Mouse (Mus musculus): ENCODE results near the gene Hydin. TPM values are rescaled to one million over a fixed set of nuclear protein-coding genes. Genes with fewer than 3 reads are reported as not detected.

The Hydin gene
- polyA plus RNA-seq, 1 experiment from 2014 or later, result 0.29 TPM

DNA sequence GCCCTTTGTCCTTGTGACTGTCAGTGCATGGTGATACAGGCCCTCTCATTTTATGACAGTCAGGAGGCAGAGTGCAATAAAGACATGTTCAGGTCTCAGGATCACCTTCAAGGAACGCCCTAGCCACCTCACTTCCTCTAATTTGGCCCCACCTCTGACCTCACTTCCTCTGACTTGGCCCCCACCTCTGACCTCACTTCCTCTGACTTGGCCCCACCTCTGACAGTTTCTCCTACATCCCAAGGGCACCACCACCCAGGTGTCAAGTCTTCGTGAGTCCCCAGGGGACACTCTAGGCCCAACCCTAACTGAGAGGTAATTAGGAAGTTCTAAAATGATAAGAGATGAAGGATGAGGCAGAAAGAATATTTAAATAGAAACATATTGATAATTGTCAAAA is 177.5 kb downstream of the Hydin start:
- Histone ChIP-seq H3K4me2 (no peak overlapping the region), H3K9ac (no peak overlapping the region), H3K9me3 (replicated peaks) (no peaks in the 10 kb centered on the region), H3K27me3 (replicated peaks) (no peaks in the 10 kb centered on the region), H3K4me1 (replicated peaks) (no peaks in the 10 kb centered on the region), H3K27ac (ENCODE audit: poor library complexity, severe bottlenecking) (no peak overlapping the region), H3K4me3 (no peak overlapping the region), H3K36me3 (no peaks in the 10 kb centered on the region)
- no peak for ATAC-seq (ENCODE audit: insufficient number of reproducible peaks, low FRiP score)
- 85% methylated on average over 2 of the region's 2 CpGs for WGBS

DNA sequence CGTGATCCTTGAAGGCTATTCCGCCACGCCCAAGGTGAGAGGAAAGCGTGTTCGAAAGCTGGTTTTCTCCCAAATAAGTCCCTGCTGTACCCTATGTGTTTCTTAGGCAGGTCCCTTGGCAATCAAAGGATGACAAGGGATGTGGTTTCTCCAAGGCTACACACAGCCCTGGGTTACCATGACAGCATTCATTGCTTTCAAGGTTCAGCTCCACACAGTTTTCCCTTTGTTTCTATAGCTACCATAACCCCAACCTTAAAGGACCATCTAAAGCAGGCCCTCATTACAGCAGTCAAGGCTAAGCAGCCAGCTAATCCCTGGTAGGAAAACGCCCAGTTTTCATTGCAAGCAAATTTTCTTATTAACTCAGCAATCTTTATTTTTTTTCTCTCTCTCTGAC is 183.7 kb downstream of the Hydin start:
- no peaks in the 10 kb centered on the region for H3K36me3 ChIP-seq
- no peak overlapping the region for H3K4me3 ChIP-seq
- WGBS, result 88% methylated on average over 6 of the region's 6 CpGs
- no peak overlapping the region for H3K4me2 ChIP-seq
- H3K27me3 ChIP-seq (replicated peaks), result no peaks in the 10 kb centered on the region
- H3K9me3 ChIP-seq (replicated peaks), result no peaks in the 10 kb centered on the region
- H3K4me1 ChIP-seq (replicated peaks), result no peaks in the 10 kb centered on the region
- no peak for ATAC-seq (ENCODE audit: insufficient number of reproducible peaks, low FRiP score)
- H3K27ac ChIP-seq (ENCODE audit: poor library complexity, severe bottlenecking), result no peak overlapping the region
- no peak overlapping the region for H3K9ac ChIP-seq

DNA sequence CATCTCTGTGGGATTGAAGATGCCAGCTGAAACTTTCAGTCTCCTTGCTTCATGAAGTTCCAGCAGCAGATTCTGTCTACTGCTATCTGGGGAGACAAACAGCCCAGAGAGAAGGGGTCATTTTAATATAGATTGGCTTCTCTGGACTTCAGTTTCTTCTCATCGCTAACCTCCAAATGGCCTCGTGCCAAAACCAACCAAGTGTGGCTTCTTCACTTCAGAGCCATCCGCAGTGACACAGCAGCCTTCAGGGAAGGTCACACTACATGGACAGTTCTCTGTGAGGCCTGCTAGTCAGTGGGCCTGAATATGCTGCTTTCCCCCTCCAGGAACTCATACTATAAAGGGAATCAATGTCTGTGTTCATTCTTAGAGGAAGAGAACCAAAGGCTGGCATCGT is 187.7 kb downstream of the Hydin start:
- no peak overlapping the region for H3K4me2 ChIP-seq
- no peaks in the 10 kb centered on the region for H3K4me1 ChIP-seq (replicated peaks)
- H3K9ac ChIP-seq, result no peak overlapping the region
- WGBS, result 75% methylated on average over 4 of the region's 4 CpGs
- no peak overlapping the region for H3K4me3 ChIP-seq
- H3K9me3 ChIP-seq (replicated peaks), result no peaks in the 10 kb centered on the region
- H3K27me3 ChIP-seq (replicated peaks), result no peaks in the 10 kb centered on the region
- no peak overlapping the region for H3K27ac ChIP-seq (ENCODE audit: poor library complexity, severe bottlenecking)
- H3K36me3 ChIP-seq, result no peaks in the 10 kb centered on the region
- no peak for ATAC-seq (ENCODE audit: insufficient number of reproducible peaks, low FRiP score)

DNA sequence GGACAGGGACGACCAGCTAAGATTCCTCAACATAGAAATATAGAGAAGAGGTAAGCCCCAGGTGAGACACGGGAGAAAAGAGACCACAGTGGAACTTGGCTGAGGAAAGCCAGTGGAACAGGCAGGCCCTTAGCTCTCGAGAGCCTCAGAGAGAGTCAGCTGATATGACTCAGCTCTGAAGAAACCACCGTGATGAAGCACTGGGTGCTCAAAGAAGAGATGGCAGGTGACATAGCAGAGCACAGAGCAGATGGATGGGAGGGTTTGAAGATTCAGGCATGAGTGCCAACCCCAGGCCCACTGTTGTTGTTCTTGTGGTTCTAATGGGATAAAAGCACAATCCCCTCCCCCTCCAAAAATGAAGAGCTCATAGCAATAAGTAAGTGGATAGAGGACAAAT is 190.6 kb downstream of the Hydin start:
- no peaks in the 10 kb centered on the region for H3K27me3 ChIP-seq (replicated peaks)
- H3K36me3 ChIP-seq, result no peaks in the 10 kb centered on the region
- H3K4me3 ChIP-seq, result no peak overlapping the region
- no peak overlapping the region for H3K9ac ChIP-seq
- no peak for ATAC-seq (ENCODE audit: insufficient number of reproducible peaks, low FRiP score)
- H3K4me1 ChIP-seq (replicated peaks), result no peaks in the 10 kb centered on the region
- WGBS, result 63% methylated on average over 4 of the region's 4 CpGs
- H3K27ac ChIP-seq (ENCODE audit: poor library complexity, severe bottlenecking), result no peak overlapping the region
- no peaks in the 10 kb centered on the region for H3K9me3 ChIP-seq (replicated peaks)
- H3K4me2 ChIP-seq, result no peak overlapping the region

DNA sequence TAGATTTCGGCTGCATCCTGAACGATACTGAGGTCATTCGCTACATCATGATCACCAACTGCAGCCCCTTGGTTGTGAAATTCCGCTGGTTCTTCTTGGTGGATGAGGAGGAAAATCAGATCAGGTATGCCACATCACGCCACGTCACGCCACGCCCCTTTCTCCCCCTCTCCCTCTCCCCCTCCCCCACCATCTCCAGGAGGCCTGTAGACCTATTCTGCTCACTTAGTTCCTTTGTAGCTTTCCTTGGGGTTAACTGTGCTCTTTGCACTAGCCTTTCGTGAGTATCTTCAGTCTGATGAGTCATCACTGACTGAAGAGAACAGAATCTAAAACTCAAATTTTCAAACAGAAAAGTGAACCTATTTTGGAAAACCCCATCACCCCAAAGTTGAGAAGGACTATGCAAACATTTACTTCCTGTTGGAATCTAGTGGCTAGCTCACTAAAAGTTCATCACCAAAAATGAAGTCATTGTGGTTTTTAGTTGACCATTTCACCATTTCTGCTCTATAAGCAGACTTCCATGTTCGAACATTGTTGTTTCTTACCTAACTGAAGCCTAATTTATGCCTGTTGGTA is 195.9 kb downstream of the Hydin start:
- H3K4me3 ChIP-seq, result no peak overlapping the region
- H3K4me2 ChIP-seq, result no peak overlapping the region
- H3K4me1 ChIP-seq (replicated peaks), result no peaks in the 10 kb centered on the region
- H3K9me3 ChIP-seq (replicated peaks), result no peaks in the 10 kb centered on the region
- WGBS, result 77% methylated on average over 10 of the region's 10 CpGs
- no peak overlapping the region for H3K27ac ChIP-seq (ENCODE audit: poor library complexity, severe bottlenecking)
- no peaks in the 10 kb centered on the region for H3K36me3 ChIP-seq
- H3K27me3 ChIP-seq (replicated peaks), result no peaks in the 10 kb centered on the region
- H3K9ac ChIP-seq, result no peak overlapping the region
- ATAC-seq (ENCODE audit: insufficient number of reproducible peaks, low FRiP score), result no peak

DNA sequence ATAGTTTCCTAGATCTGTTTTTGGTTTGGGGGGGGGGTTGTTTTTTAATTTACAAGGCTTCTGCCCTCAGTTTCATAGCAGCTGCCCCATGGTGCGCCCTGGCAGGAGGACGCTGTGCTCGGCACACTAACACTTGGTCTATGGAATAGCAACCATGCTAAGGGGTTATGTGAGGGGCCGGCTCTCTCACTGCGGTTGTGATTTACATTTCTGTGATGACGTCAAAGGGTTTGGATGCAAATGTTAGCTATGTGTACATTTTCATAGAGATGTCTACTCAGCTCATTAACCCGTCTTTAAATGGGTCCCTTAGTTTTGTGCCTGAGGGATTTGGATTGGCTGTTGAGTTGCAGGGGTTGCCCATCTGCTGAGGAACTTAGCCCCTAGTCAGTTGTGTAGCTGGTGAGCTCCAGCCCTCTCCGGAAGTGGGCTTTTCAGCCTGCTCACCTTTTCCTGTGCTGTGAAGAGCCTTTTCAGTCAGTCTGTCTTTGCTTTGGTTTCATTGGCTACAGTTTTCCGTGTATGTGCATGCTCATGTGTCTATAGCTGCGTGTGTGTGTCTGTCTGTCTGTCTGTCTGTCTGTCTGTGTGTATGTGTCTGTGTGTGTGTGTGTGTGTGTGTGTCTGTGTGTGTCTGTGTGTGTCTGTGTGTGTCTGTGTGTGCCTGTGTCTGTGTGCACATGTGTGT is 197.1 kb downstream of the Hydin start:
- Histone ChIP-seq H3K9ac (no peak overlapping the region), H3K4me2 (no peak overlapping the region), H3K9me3 (replicated peaks) (no peaks in the 10 kb centered on the region), H3K4me3 (no peak overlapping the region), H3K27ac (ENCODE audit: poor library complexity, severe bottlenecking) (no peak overlapping the region), H3K4me1 (replicated peaks) (no peaks in the 10 kb centered on the region), H3K27me3 (replicated peaks) (no peaks in the 10 kb centered on the region), H3K36me3 (no peaks in the 10 kb centered on the region)
- no peak for ATAC-seq (ENCODE audit: insufficient number of reproducible peaks, low FRiP score)
- WGBS, result 82% methylated on average over 10 of the region's 10 CpGs

DNA sequence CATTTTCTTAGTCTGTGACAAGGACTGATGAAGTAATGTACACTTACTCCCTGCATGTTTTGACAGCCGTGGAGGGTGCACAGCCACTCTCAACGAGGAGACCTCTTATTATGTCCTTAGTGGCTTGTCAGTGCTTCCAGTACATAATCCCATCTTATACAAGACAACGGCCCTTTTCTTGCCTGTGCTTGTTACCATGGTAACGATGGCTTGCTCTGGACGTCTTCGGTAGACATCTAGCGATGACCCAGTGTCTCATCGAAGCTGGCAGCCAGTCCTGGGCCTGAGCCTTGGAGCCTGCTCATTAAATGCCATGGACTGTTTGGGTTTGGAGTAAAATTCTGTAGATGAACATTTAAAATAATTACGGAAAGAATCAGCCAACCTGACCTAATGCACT is 198.8 kb downstream of the Hydin start:
- no peak overlapping the region for H3K27ac ChIP-seq (ENCODE audit: poor library complexity, severe bottlenecking)
- H3K36me3 ChIP-seq, result no peaks in the 10 kb centered on the region
- no peak overlapping the region for H3K4me2 ChIP-seq
- no peak overlapping the region for H3K9ac ChIP-seq
- WGBS, result 84% methylated on average over 9 of the region's 9 CpGs
- ATAC-seq (ENCODE audit: insufficient number of reproducible peaks, low FRiP score), result no peak
- H3K9me3 ChIP-seq (replicated peaks), result no peaks in the 10 kb centered on the region
- no peaks in the 10 kb centered on the region for H3K4me1 ChIP-seq (replicated peaks)
- no peak overlapping the region for H3K4me3 ChIP-seq
- no peaks in the 10 kb centered on the region for H3K27me3 ChIP-seq (replicated peaks)

DNA sequence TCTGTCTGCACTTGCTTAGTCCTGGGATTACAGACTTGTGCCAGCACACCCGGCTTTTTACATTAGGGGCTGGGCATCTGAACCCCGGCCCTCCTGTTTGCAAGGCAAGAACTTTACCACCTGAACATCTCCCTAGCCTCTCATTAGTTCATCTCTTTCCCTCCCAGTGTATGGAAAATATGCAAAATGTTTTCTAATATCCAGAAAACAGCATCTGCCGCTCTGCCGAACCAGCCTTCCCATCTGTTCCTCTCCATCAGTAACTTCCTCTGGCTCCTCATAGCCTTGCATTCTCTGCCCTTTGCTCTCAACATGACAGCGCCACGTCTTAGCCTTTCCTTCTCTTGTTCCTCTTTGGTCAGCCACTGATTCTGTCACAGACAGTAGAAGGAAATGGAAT is 210.5 kb downstream of the Hydin start:
- 75% methylated on average over 6 of the region's 6 CpGs for WGBS

DNA sequence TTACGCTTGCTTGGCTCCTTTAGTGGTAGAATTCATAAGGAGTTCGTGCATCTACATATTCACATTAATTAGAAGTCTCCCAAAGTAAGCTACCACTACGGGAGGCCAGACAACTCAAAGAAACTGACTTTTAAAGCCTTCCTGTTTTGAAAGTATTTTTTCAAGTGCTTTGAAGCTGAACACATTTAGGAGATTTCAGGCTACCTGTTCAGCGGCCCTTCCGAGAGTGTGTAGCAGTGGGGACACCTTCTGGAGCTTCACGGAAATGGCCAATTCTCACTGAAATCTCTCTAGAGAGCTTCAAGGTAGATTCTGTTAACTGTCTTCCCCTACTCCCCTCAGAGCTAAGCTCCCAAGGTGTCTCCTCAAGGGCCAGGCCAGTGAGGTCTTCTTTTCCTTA is 211.8 kb downstream of the Hydin start:
- no peak overlapping the region for H3K27ac ChIP-seq (ENCODE audit: poor library complexity, severe bottlenecking)
- H3K4me3 ChIP-seq, result no peak overlapping the region
- H3K9ac ChIP-seq, result no peak overlapping the region
- no peaks in the 10 kb centered on the region for H3K4me1 ChIP-seq (replicated peaks)
- H3K4me2 ChIP-seq, result no peak overlapping the region
- 0 out of 2 replicates have a peak, but pooled peaks cover 3% of the 10 kb centered on the region for H3K27me3 ChIP-seq (replicated peaks)
- no peaks in the 10 kb centered on the region for H3K36me3 ChIP-seq
- ATAC-seq (ENCODE audit: insufficient number of reproducible peaks, low FRiP score), result no peak
- 44% methylated on average over 6 of the region's 6 CpGs for WGBS
- H3K9me3 ChIP-seq (replicated peaks), result no peaks in the 10 kb centered on the region

More for the DNA sequence above, 210.5 kb downstream of the Hydin start:
- no peaks in the 10 kb centered on the region for H3K36me3 ChIP-seq
- H3K9me3 ChIP-seq (replicated peaks), result no peaks in the 10 kb centered on the region
- no peak for ATAC-seq (ENCODE audit: insufficient number of reproducible peaks, low FRiP score)
- no peaks in the 10 kb centered on the region for H3K4me1 ChIP-seq (replicated peaks)
- no peak overlapping the region for H3K9ac ChIP-seq
- H3K4me2 ChIP-seq, result no peak overlapping the region
- no peak overlapping the region for H3K4me3 ChIP-seq
- no peak overlapping the region for H3K27ac ChIP-seq (ENCODE audit: poor library complexity, severe bottlenecking)
- 0 out of 2 replicates have a peak, but pooled peaks cover 3% of the 10 kb centered on the region for H3K27me3 ChIP-seq (replicated peaks)

DNA sequence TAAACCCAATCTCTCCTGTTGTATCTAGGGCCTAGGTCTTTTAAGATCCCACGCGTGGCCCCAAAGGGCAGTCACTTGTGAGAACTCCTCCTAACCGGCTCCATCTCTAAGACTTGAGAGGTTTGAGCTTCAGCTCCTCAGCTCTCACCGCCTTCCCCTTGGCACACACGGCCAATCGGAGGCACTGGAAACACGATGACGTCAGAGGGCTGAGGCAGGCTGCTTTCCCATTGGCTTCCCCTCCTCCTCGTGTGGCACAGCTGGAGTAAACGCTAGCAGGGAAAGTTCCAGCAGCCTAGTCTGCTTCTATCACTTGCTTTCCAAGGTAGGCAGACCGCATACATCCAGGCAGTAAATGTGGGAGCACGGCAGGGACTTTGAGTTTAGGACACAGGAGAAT is 212.6 kb downstream of the Hydin start:
- H3K27me3 ChIP-seq (replicated peaks), result 0 out of 2 replicates have a peak, but pooled peaks cover 3% of the 10 kb centered on the region
- H3K9me3 ChIP-seq (replicated peaks), result no peaks in the 10 kb centered on the region
- H3K4me3 ChIP-seq, result no peak overlapping the region
- no peak overlapping the region for H3K27ac ChIP-seq (ENCODE audit: poor library complexity, severe bottlenecking)
- no peak for ATAC-seq (ENCODE audit: insufficient number of reproducible peaks, low FRiP score)
- no peaks in the 10 kb centered on the region for H3K36me3 ChIP-seq
- H3K4me2 ChIP-seq, result no peak overlapping the region
- H3K4me1 ChIP-seq (replicated peaks), result no peaks in the 10 kb centered on the region
- WGBS, result 57% methylated on average over 12 of the region's 12 CpGs
- no peak overlapping the region for H3K9ac ChIP-seq

DNA sequence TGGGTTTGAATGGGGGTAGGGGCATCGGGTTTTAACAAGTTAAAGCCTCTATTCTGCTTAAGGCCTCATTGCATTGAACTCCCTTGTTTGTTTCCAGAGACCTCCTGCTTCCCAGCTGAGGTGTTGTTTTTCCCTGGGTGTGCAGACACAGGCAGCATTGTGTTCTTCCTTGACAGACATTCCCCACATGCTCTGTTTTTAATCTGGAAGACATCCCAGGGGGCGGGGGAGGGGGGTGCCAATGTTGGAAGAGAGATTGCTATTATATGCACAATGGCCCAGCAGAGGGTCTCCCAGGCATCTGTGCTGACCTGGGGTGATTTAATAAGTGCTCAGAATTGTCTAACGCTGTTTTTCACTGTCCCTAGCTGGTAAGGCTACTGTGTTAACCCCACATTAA is 215.5 kb downstream of the Hydin start:
- Histone ChIP-seq H3K27me3 (replicated peaks) (0 out of 2 replicates have a peak, but pooled peaks cover 3% of the 10 kb centered on the region), H3K9me3 (replicated peaks) (no peaks in the 10 kb centered on the region), H3K36me3 (no peaks in the 10 kb centered on the region), H3K4me3 (no peak overlapping the region), H3K27ac (ENCODE audit: poor library complexity, severe bottlenecking) (no peak overlapping the region), H3K4me2 (no peak overlapping the region), H3K9ac (no peak overlapping the region), H3K4me1 (replicated peaks) (no peaks in the 10 kb centered on the region)
- no peak for ATAC-seq (ENCODE audit: insufficient number of reproducible peaks, low FRiP score)
- WGBS, result 25% methylated on average over 3 of the region's 3 CpGs

DNA sequence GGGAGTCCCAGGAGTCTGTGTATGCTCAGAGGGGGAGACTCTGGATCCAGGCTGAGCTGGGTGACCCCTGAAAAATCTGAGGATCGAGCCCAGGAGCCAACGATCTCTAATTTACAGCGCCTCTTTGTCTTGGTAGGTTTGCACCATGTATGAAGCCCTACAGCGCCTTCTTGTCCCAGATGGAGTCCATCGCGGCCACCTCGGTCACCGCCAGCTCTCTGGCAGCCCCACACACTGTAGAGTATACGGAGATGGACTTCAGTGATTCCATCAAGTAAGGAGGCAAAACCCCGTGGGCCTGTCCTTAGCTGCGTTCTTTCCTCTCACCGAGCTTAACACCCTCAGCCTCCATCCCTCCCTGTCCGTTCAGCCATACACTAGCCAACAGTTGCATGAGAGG is 218.5 kb downstream of the Hydin start:
- Histone ChIP-seq H3K4me1 (replicated peaks) (no peaks in the 10 kb centered on the region), H3K4me2 (no peak overlapping the region), H3K9me3 (replicated peaks) (peaks cover 4% of the 10 kb centered on the region; the same call in 1 of the 2 replicates), H3K27ac (ENCODE audit: poor library complexity, severe bottlenecking) (no peak overlapping the region), H3K36me3 (no peaks in the 10 kb centered on the region), H3K4me3 (no peak overlapping the region), H3K27me3 (replicated peaks) (0 out of 2 replicates have a peak, but pooled peaks cover 3% of the 10 kb centered on the region), H3K9ac (no peak overlapping the region)
- ATAC-seq (ENCODE audit: insufficient number of reproducible peaks, low FRiP score), result no peak
- 80% methylated on average over 13 of the region's 13 CpGs for WGBS
